Mouse (Mus musculus): ENCODE data around the gene Rasgrf1.

The Rasgrf1 gene

DNA sequence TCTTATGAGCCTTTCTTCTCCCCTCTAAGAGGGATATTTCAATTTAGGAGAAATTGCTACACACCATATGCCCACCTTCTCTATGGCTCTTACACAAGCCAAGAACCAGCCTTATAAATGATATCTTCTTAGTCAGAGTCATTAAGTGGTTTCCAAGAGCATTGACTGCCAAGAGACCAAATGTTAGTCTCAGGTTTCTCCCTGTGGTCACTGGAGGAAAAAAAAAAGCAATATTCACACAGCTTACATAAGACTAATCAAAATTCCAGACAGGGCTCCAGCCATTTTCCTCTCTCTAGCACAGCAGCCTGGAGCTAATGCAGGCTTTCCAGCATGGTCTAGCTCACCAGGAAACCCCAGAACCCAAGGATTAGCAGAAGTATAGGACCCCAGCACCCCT is 3.1 kb upstream of the Rasgrf1 start:
- no peak for DNase-seq (ENCODE audit: low spot score in 2 of 2)

GRCm38 (mm10) chr9:89907941-89908340 is 1.8 kb upstream of the Rasgrf1 start:
- no peak for DNase-seq (ENCODE audit: low spot score in 2 of 2)

DNA sequence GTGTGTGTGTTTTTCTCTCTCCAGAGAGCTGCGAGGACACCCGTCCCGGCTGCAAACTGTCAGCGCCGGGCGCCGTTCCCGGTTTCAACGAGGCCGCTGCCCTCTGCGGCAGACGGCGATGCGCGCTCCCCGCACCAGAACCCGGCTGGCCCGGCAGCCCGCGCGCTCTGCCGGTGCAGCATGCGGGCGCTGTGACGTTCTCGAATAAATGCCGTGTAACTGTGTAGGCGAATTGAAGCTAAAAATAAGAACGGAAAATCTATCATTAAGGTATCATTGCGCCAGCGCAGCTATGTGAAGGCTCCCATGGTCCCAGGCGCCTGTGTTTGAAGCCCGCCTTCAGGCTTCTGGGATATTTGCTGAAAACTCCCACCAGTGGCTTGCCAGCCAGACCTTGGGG is 1.1 kb upstream of the Rasgrf1 start:
- DNase-seq (ENCODE audit: low spot score in 2 of 2): no peak

- no peak for DNase-seq (ENCODE audit: low spot score in 2 of 2)
Observed at GRCm38 (mm10) chr9:89910011-89910400, 298 bp downstream of the Rasgrf1 start.

DNA sequence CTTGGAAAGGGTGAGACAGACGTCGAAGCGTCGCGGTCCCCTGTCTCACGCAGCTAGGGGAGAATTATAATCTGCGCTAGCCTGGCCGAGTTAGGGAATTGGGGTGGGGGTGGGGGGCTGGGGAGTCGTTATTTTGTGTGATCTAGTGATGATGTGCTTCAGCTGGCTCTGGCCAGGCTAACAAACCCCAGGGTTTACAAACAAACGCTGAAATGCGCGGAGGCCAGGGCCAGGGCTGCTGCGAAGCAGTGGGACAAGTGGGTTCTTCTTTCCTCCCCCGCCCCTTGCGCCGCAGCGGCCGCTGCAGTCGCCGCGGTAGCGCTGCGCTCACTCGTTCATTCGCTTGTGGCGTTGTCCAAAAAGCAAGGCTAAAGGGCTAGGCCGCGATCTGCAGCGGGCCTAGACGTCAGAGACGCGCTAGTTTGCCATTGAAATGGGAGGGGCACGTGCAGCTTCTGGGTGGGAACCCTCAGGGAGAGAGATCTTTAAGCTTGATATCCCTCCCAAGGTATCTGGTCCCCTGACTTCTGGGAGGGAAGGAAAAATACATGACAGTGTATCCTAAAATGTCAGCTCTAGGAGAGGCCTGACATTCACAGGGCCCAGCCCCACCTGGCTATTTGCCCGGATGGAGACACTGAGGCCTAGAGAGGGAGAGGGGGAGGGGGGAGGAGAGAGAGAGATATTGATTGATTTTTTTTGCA is 1.2 kb downstream of the Rasgrf1 start:
- DNase-seq (ENCODE audit: low spot score in 2 of 2): no peak

DNA sequence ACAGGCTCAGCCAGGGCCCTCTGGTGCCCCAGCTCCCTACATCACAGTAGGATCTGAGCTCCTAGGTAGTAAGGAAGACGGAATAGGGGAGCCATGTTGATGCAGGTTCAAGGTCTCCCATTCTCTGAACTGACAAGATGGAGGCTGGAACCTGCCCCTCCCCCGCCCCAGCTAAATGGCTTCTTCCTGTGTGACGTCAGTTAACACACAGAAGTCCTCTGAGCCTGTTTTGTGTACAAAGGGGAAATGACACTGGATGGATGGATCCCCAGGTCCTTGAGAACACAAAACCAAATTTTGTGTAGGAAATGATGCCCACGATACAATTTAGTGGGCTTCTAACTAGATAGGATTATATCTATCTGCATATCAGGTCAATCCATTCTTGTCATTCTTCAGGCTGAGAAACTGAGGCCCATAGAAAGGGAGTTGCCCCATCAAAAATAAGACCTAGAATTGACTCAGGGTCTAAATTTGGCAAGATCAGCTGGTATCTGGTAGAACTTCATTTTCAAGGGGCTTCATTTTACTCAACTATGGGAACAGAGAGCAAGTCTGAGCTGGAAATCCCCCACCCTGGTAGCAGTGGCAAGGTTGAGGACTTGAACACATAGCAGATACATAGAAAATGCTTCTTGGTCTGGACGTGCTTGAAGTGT is 2.3 kb downstream of the Rasgrf1 start:
- no peak for DNase-seq (ENCODE audit: low spot score in 2 of 2)

GRCm38 (mm10) chr9:89913135-89913534 is 3.4 kb downstream of the Rasgrf1 start:
- DNase-seq (ENCODE audit: low spot score in 2 of 2): no peak

DNA sequence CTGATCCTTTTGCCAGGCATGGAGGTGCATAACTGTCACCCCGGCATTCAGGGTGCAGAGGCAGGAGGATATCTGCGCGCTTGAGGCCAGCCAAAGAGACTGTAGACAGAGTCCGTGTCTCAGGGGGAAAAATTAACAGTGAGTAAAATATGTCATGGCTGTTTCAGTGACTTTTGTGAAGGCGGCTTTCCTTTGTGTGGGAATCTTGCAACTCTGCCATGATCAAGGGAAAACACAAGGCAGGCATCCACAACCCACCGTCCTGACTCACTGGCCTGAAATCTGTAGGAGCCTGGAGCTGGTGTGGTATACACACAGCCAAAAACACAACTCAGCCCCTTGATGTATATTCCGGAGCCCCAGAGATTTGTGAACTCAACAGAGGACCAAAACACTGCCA is 6.8 kb downstream of the Rasgrf1 start:
- no peak for DNase-seq (ENCODE audit: low spot score in 2 of 2)

DNA sequence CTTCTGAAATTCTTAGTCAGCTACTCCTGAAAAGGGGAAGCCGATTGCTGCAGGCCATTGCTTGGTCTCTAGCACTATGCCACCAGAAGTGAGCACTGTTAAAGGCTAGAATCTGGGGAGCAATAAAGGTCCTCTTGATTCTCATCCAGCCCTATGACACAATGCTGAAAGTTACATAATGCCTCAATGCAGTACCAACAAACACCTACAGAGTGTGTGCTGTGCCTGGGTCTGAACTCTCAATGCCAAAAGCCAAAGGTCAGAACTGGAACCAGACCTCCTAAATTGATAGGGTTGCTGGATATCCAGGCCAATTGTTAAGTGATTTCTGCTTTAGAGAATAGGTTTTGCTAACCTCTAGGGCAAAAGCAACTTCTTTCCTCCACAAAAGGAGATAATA is 7.7 kb downstream of the Rasgrf1 start:
- DNase-seq (ENCODE audit: low spot score in 2 of 2): no peak

DNA sequence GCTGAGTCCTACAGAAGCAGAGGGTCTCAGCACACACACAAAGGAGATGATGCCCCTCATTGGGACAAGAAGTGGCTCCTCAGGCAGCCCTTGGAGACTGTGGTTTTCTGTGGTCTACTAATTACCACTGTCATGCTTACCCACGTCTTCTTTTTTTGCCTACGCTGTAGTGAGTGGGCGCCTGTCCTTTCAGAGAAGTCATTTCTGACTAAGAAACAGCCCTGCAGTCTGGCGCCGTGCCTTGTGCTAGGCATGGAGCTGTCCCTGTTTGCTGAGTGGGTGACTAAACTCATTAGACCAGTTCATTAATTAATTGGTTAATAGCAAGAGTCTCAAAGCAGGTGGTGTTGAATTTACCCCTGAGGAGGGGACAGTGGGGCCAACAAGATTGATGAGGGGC is 9.1 kb downstream of the Rasgrf1 start:
- DNase-seq (ENCODE audit: low spot score in 2 of 2): no peak

DNA sequence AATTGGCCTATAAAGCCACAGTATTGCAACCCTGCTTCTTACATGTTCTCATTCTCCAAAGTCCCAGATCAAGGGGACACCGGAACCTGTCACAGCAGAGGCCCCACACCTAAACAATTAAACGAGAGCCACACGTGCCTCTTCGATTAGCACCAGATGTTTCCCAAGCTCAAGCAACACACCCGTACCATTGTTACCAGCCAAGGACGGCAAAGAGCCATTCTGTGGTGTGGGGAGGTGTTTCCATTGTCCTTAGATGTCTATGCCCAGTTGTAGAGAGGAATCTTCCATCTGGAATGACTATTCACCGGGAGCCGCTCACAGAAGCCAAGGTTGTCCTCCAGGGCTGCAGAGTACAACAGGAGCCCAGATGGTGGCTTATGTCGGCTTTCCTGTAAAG is 11.4 kb downstream of the Rasgrf1 start:
- no peak for DNase-seq (ENCODE audit: low spot score in 2 of 2)

- no peak for DNase-seq (ENCODE audit: low spot score in 2 of 2)
Observed at GRCm38 (mm10) chr9:89922666-89923065, 13.0 kb downstream of the Rasgrf1 start.

DNA sequence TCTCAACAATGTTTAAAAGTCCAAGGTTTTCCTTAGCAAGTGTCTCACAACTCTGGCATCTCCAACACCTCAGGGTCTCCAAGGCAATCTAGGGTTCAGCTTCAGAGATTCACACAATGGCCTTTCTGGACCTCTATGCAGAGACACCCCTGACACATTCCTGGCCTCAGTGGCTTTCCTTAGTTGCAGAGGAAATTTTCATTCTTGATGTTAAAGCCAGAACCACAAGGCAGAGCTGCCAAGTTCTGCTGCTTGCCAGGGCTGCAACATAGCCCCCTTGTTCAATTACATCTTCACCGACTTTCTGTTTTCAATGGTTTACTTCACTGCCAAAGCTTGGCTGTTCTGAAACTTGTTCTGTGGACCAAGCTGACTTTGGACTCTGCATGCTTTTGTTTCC is 15.1 kb downstream of the Rasgrf1 start:
- no peak for DNase-seq (ENCODE audit: low spot score in 2 of 2)

GRCm38 (mm10) chr9:89928497-89928896 is 18.8 kb downstream of the Rasgrf1 start:
- DNase-seq (ENCODE audit: low spot score in 2 of 2): no peak

DNA sequence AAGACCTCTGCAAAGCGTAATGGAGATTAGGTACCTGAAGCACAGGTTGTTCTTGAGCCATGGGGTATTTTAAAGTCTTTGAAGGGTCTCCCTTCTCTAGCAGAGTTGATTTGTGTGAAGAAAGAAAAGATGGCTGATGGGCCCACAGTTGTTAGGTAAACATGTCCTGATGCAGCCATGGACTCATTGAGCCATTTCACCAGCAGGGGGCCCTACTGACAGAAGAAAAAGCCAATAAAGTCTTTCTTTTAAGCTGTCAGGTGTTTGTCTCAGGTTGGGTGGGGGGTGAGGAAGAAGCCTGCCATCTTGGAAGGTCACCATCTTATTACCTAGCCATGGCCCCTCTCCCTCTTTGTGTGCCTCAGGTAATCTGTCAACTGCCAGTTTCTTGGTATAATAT is 30.7 kb downstream of the Rasgrf1 start:
- no peak for DNase-seq (ENCODE audit: low spot score in 2 of 2)

DNA sequence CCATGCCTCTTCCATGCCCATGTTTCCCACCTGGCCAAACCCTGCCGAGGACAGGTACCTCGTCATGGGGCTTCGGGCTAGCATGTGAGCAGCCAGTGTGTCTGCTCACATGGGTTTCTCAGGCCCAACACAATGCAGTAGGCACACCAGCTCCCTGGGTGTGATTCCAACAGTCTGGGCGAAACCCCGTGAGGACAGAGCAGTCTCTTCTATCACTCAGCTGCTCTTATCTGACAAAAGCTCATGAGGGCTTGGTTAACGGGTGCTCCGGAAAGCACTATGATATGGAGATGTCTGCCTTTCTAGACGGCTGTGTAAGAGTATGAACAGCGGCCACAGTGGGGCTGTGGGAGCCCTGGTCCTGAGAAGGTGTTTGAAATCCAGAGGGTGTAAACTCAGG is 37.1 kb downstream of the Rasgrf1 start:
- DNase-seq (ENCODE audit: low spot score in 2 of 2): no peak

- no peak for DNase-seq (ENCODE audit: low spot score in 2 of 2)
Observed at GRCm38 (mm10) chr9:89948602-89949001, 38.9 kb downstream of the Rasgrf1 start.

DNA sequence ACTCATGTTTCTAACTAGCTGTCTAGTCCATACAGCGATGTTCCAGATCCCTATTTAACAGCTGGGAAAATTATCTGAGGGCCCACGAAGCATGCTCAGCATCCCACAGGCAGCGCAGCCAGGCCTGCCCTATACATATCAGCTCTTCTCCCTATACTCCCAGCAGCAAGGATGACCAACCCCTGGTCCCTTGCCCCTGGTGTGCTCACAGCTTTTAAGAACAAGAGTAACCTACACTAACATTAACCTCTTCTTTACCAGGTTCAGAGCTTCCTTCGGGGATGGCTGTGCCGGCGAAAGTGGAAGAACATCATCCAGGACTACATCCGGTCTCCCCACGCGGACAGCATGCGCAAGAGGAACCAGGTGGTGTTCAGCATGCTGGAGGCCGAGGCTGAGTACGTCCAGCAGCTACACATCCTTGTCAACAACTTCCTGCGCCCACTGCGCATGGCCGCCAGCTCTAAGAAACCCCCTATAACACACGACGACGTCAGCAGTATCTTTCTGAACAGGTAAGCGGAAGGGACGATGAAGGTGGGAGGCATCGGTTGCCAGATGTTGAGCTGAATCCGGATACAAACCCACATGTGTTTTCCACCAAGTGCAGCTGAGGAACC is 44.0 kb downstream of the Rasgrf1 start:
- DNase-seq (ENCODE audit: low spot score in 2 of 2): no peak

DNA sequence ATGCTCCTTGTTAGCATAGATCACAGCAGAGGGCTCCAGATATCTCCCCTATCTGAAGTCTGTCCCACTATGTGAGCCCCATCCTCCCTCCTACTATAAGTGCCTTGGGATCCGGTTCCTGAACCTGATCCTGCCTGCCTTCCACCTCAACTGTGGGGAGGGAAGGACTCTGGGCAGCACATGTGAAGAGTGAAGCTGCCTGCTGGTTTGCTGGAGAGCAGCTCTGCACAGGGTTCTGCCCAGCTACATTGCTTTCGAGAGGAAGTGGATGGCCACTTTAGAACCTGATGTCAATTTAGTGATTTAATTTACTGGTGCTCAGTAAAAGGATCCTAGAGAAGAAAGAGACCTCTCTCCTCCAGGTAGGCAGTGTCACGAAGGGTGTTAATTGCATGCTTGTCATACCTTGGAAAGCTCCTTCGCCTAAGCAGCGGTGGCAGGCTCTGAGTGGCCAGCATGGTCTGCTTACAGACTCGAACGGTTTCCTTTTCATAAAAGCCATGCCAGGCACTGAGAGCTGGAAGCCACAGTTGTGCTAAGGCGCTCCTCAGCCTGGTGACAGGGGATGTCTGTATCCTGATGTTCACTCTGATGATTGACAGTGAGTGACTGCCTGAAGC is 45.3 kb downstream of the Rasgrf1 start:
- no peak for DNase-seq (ENCODE audit: low spot score in 2 of 2)

GRCm38 (mm10) chr9:89958959-89959358 is 49.3 kb downstream of the Rasgrf1 start:
- no peak for DNase-seq (ENCODE audit: low spot score in 2 of 2)

GRCm38 (mm10) chr9:89964091-89964490 is 54.4 kb downstream of the Rasgrf1 start:
- DNase-seq (ENCODE audit: low spot score in 2 of 2): no peak

DNA sequence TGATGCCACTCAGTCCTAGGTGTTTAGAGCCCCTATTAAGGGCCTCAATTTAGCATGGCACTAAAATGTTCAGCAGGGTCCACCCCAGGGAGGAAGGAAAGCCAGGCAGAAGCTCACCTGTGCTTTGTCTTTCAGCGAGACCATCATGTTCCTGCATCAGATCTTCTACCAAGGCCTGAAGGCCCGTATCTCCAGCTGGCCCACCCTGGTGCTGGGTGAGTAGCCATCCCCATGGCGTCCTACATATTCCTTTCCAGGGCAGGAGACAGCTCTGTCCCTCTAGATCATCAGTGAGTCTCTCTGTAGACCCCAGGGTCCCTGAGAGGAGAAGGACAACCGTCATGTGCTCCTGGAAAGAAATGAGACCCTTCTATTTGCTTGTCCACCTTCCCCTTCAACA is 58.0 kb downstream of the Rasgrf1 start:
- no peak for DNase-seq (ENCODE audit: low spot score in 2 of 2)
